Mouse (Mus musculus) left cerebral cortex, adult 18-20 months (tissue): Measurements from ENCODE around the gene Eppin. TPM values are rescaled to one million over a fixed set of nuclear protein-coding genes. Genes with fewer than 3 reads are reported as not detected.
"Not testable (repeated sequence)": the region's sequence is repeated elsewhere in the genome, so short reads cannot be mapped to it uniquely, and the experiment has no call there.

Source experiments
- DNase-seq, 2 experiments: peaks; one replicate each; pipeline ENCODE4 v3.0.0; 2021 to 2022; ENCODE audit warnings: low spot score in 2 of 2, mixed read lengths in 1 of 2
- long read RNA-seq, 2 experiments: library from polyadenylated mRNA; stranded (forward); transcript quantifications; one replicate each; pipeline ENCODE4 v2.0.0; 2021
- total RNA-seq, 2 experiments: library from RNA; stranded (reverse); gene quantifications; 2 replicates each; pipeline ENCODE4 v1.2.3; 2021

The Eppin gene
- not detected for total RNA-seq
- long read RNA-seq, experiment 1, result 0 reads
- long read RNA-seq, experiment 2, result 0 reads

- no peak for DNase-seq
Observed at GRCm38 (mm10) chr2:164593494-164593893, at the start of gene Eppin. Eppin (minus strand) TSS chr2:164593594.

GRCm38 (mm10) chr2:164641881-164642673 lies 48.7 kb upstream of the Eppin start:
- peak in 1 of 2 experiments; percentile 4 for DNase-seq

- DNase-seq, result no peak
Observed at GRCm38 (mm10) chr2:164641129-164641528, 47.7 kb upstream of the Eppin start.

GRCm38 (mm10) chr2:164638696-164639095 lies 45.3 kb upstream of the Eppin start, which contains the start of gene Wfdc16:
Wfdc16 (minus strand) TSS chr2:164638796.
- no peak for DNase-seq

GRCm38 (mm10) chr2:164635266-164635665 lies 41.9 kb upstream of the Eppin start:
- no peak for DNase-seq

- DNase-seq, result no peak
Observed at GRCm38 (mm10) chr2:164621775-164622174, 28.4 kb upstream of the Eppin start.

GRCm38 (mm10) chr2:164619050-164619449 lies 25.7 kb upstream of the Eppin start:
- DNase-seq, result no peak

GRCm38 (mm10) chr2:164615386-164615785 lies 22.0 kb upstream of the Eppin start:
- no peak for DNase-seq

- DNase-seq, result not testable (repeated sequence)
Observed at GRCm38 (mm10) chr2:164613471-164613870, 20.1 kb upstream of the Eppin start, which contains the start of the genes Wfdc6b and Wfdc8. Wfdc6b (plus strand) TSS chr2:164613522. Wfdc8 (minus strand) TSS chr2:164613626.

GRCm38 (mm10) chr2:164608781-164609180 lies 15.4 kb upstream of the Eppin start:
- no peak for DNase-seq

- DNase-seq, result no peak
Observed at GRCm38 (mm10) chr2:164604411-164604810, 11.0 kb upstream of the Eppin start.

- DNase-seq, result no peak
Observed at GRCm38 (mm10) chr2:164603482-164603881, 10.1 kb upstream of the Eppin start.

- no peak for DNase-seq
Observed at GRCm38 (mm10) chr2:164600179-164600578, 6.8 kb upstream of the Eppin start.

GRCm38 (mm10) chr2:164592014-164592413 lies 1.4 kb downstream of the Eppin start:
- DNase-seq, result peak; percentile 16 to 27

GRCm38 (mm10) chr2:164585025-164585725 lies 8.2 kb downstream of the Eppin start, which contains the start of gene Wfdc6a:
Wfdc6a (minus strand) TSS chr2:164585447.
- not testable (repeated sequence) for DNase-seq

- DNase-seq, result not testable (repeated sequence)
Observed at GRCm38 (mm10) chr2:164573359-164573758, 20.0 kb downstream of the Eppin start, which contains the start of gene Spint3. Spint3 (minus strand) TSS chr2:164573459.

- DNase-seq, result no peak
Observed at GRCm38 (mm10) chr2:164567460-164567859, 25.9 kb downstream of the Eppin start.

GRCm38 (mm10) chr2:164566997-164567396 lies 26.4 kb downstream of the Eppin start:
- DNase-seq, result no peak

GRCm38 (mm10) chr2:164564346-164564745 lies 29.0 kb downstream of the Eppin start:
- no peak for DNase-seq

GRCm38 (mm10) chr2:164563339-164564038 lies 29.9 kb downstream of the Eppin start:
- peak; percentile 9 to 42 for DNase-seq
